Mouse (Mus musculus): Measurements from ENCODE around the gene Nrd1.

Nrd1 gene

GRCm38 (mm10) chr4:109026543-109026942, 26.1 kb downstream of the Nrd1 start:
- in situ Hi-C loops (cut with MboI, MseI), result no loop called here

GRCm38 (mm10) chr4:109029857-109030256, 29.4 kb downstream of the Nrd1 start:
- in situ Hi-C loops (cut with MboI, MseI), result no loop called here

DNA sequence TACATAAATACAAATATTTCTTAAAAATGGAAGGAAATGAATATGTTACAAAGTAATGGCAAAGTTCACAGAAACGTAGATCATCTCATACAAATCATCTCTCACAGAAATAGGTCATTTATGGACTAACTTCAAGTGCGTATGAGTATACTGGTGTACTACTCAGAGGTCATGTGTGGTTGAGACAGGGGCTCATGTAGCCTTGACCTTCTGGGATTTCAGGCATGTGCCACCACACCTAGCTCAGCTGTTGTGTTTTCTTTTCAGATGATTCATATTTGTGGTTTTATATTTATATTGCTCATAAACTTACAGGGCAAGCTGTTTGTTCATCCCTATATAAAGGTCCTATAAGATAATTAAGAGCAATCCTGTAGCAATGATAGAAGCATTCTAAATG, 29.8 kb downstream of the Nrd1 start:
- in situ Hi-C loops (cut with MboI, MseI), result no loop called here

- in situ Hi-C loops (cut with MboI, MseI), result loop anchor here (5.0 kb wide), 1 partner anchor 126 kb away; no protein-coding TSS in a partner anchor
Measured at GRCm38 (mm10) chr4:109036327-109036726, 35.9 kb downstream of the Nrd1 start.

DNA sequence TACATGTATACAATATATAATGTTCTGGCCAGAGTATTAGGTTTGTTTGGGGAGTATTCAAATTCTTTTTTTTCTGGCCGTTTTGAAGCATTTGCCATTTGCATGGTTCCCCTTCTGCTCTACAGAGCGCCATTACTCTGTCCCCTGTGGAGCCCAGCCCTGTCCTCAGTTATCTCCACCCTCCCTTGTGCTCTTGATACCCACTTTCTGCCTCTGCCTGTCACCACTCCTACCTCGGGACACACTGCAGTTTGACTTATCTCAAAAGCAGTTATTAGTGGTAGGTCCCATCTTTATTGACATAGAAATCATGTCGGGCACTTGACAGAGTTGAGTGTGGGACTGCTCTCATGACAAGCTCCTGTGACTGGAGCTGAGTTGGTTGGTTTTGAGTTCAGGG, 42.3 kb downstream of the Nrd1 start:
- in situ Hi-C loops (cut with MboI, MseI), result no loop called here

DNA sequence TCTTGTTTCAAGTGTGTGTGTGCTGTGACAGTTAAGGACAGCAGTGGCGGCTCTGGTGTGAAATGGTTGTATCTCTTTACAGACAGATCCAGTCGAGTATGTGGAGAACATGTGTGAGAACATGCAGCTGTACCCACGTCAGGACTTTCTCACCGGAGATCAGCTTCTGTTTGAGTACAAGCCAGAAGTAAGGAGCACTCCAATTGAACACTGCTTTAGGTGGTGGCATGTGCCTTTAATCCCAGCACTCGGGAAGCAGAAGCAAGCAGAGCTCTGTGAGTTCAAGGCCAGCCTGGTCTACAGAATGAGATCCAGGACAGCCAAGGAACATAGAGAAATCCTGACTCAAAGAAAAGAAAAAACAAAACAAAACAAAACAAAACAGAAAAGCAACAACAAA, 42.8 kb downstream of the Nrd1 start:
- in situ Hi-C loops (cut with MboI, MseI), result no loop called here

GRCm38 (mm10) chr4:109043756-109044155, 43.3 kb downstream of the Nrd1 start:
- in situ Hi-C loops (cut with MboI, MseI), result no loop called here

GRCm38 (mm10) chr4:109048258-109048657, 47.8 kb downstream of the Nrd1 start:
- in situ Hi-C loops (cut with MboI, MseI), result no loop called here

GRCm38 (mm10) chr4:109052282-109052681, 51.8 kb downstream of the Nrd1 start:
- in situ Hi-C loops (cut with MboI, MseI), result loop anchor here (10.0 kb wide), 1 partner anchor 1667 kb away; no protein-coding TSS in a partner anchor

GRCm38 (mm10) chr4:109054003-109054402, 53.5 kb downstream of the Nrd1 start:
- in situ Hi-C loops (cut with MboI, MseI), result loop anchor here (10.0 kb wide), 1 partner anchor 1669 kb away; no protein-coding TSS in a partner anchor

- in situ Hi-C loops (cut with MboI, MseI), result loop anchor here (10.0 kb wide), 1 partner anchor 1672 kb away; no protein-coding TSS in a partner anchor
Measured at GRCm38 (mm10) chr4:109056351-109056750, 55.9 kb downstream of the Nrd1 start.

GRCm38 (mm10) chr4:109057640-109058039, 57.2 kb downstream of the Nrd1 start:
- in situ Hi-C loops (cut with MboI, MseI), result loop anchor here (10.0 kb wide), 1 partner anchor 1673 kb away; no protein-coding TSS in a partner anchor

DNA sequence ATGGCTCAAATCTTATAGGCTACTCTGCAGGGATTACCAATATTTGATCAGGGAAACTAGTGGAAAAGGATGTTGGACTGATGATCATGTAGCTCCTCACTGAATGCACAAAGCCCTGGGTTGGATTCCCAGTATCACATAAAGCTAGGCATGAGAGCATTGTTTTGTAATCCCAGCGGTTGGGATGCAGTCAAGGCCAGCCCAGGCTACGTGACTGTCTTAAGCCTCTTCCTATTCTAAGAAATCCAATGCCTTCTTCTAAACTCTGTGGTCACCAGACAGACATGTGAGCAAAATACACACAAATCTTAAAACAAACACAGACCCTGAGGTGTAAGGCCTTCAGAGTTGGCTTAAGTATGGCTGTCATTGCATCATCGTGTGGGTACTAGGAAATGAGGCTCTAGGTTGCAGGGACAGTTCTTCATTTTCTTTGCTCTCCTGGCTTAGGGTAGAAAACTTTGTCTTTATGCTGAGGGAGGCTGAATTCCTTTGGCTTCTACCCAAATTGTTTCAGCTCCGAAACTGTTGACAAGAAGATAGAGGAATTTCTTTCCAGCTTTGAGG, 58.9 kb downstream of the Nrd1 start:
- in situ Hi-C loops (cut with MboI, MseI), result loop anchor here (10.0 kb wide), 1 partner anchor 1675 kb away; no protein-coding TSS in a partner anchor

DNA sequence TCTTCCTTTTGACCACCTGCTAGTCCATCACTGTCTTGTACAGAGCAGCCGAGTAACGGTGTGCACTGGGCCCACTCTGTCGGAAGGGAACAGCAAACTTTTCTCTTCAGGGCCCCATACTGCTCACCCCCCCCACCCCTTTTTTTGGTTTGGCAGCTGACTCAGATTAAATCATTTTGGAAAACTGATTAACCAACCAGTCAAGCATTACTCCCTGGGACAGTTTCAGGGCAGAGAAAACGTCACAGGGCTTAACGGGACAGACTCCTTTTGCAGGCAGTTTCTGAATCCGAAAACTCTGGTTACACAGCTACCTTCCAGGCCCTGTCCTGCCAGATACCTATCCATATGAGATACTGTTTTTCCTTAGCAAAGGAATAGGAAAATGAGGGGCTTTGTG, 64.5 kb downstream of the Nrd1 start:
- in situ Hi-C loops (cut with MboI, MseI), result loop anchor here (10.0 kb wide), 1 partner anchor 100 kb away; no protein-coding TSS in a partner anchor

GRCm38 (mm10) chr4:109065714-109066113, 65.3 kb downstream of the Nrd1 start:
- in situ Hi-C loops (cut with MboI, MseI), result loop anchor here (10.0 kb wide), 1 partner anchor 99 kb away; no protein-coding TSS in a partner anchor

- in situ Hi-C loops (cut with MboI, MseI), result no loop called here
Measured at GRCm38 (mm10) chr4:109072891-109073290, 72.4 kb downstream of the Nrd1 start.

DNA sequence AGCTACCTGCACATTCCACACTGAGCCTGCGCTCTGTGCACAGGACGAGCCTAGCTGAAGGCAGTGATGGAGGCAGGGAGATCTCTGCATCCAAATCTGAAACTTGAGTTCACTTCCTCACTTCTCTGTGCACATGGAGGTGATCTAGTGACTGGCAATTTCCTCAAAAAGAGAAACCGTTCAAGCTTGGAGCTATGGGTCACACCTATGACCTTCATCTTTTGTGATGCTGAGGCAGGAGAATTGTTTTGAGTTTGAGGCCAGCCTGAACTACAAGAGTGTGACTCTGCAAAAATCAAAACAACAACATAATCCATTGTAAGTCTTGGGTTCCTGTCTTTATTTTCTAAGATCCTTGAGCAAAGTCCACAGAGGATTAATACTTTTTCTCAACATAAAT, 72.8 kb downstream of the Nrd1 start:
- in situ Hi-C loops (cut with MboI, MseI), result no loop called here

DNA sequence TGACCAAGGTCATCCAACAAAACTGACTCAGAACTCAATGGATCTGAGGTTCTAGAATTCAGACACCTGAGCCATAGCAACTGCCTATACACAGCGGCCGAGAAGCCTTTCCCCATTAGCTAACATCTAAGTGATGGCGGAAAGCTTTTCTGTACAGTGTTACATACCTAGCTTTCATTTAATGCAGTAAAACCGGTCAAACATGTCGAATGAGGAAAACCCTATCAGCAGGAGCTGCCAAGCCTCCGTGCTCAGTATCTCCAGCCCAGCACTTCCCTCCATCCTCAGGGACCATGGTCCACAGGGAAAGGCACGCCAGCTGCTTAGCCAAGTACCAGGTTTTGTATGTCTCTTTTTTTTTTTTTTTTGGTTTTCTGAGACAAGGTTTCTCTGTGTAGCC, 78.5 kb downstream of the Nrd1 start:
- in situ Hi-C loops (cut with MboI, MseI), result no loop called here

GRCm38 (mm10) chr4:109079676-109080075, 79.2 kb downstream of the Nrd1 start:
- in situ Hi-C loops (cut with MboI, MseI), result no loop called here

- in situ Hi-C loops (cut with MboI, MseI), result no loop called here
Measured at GRCm38 (mm10) chr4:109080118-109080517, 79.7 kb downstream of the Nrd1 start.

DNA sequence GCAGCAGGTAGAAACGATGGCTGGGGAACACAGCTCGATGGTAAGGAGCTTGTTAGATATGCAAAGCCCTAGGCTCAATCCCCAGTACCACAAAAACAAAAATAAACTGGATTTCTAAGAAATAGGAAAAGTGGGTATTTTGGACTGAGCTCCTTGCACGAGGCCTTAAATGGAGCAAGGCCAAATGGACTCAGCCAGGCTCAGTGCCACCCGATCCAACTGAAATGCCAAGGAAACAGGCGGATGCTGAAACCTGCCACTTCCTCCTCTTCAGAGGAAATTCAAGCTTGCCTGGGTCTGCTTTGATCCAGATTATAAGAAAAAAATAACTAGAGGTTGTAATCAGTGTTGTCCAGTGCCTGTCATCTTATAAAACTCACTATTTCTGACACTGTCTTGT, 88.7 kb downstream of the Nrd1 start:
- in situ Hi-C loops (cut with MboI, MseI), result no loop called here

- in situ Hi-C loops (cut with MboI, MseI), result loop anchor here (5.0 kb wide), 1 partner anchor 57 kb away; no protein-coding TSS in a partner anchor
Measured at GRCm38 (mm10) chr4:109089999-109090398, 89.5 kb downstream of the Nrd1 start.

- in situ Hi-C loops (cut with MboI, MseI), result loop anchor here (5.0 kb wide), 1 partner anchor 56 kb away; no protein-coding TSS in a partner anchor
Measured at GRCm38 (mm10) chr4:109091241-109091777, 90.9 kb downstream of the Nrd1 start.
